Mouse (Mus musculus) G1E (cell line): ENCODE measurements around the gene Ankrd55.

Experiments
- CTCF ChIP-seq: IDR thresholded peaks from 2 replicates; pipeline ENCODE4 v1.5.1; 2012; ENCODE audit warnings: low read depth, low read length, inconsistent platforms, mixed read lengths
- GATA1 ChIP-seq: IDR thresholded peaks from 2 replicates; pipeline ENCODE4 v1.6.1; 2012; ENCODE audit warnings: borderline replicate concordance, low read length, inconsistent platforms, mixed read lengths
- GATA2 ChIP-seq: IDR thresholded peaks from 2 replicates; pipeline ENCODE4 v1.6.1; 2012; ENCODE audit warnings: low read depth, low read length, inconsistent platforms, borderline replicate concordance
- POLR2AphosphoS5 ChIP-seq: IDR thresholded peaks from 2 replicates; pipeline ENCODE4 v1.6.1; 2012; ENCODE audit warnings: low read depth, low read length, inconsistent platforms; ENCODE audit not compliant: insufficient replicate concordance
- TAL1 ChIP-seq: conservative IDR thresholded peaks from 2 replicates; pipeline ENCODE4 v1.6.1; 2012; ENCODE audit warnings: low read depth, low read length, inconsistent platforms, mixed read lengths

GRCm38 (mm10) chr13:112325126-112325525 lies 36.9 kb downstream of the Ankrd55 start:
- TF ChIP-seq CTCF, result no peak
- TF ChIP-seq GATA1, result no peak
- no peak for TF ChIP-seq POLR2AphosphoS5
- TF ChIP-seq GATA2, result no peak
- TF ChIP-seq TAL1, result no peak
